Mouse (Mus musculus) megakaryocyte, embryonic 14.5 days (primary cell): ENCODE data around the gene Psma6.

ENCODE experiments used
- FLI1 ChIP-seq: IDR thresholded peaks from 2 replicates; pipeline ENCODE4 v1.6.1; 2012; ENCODE audit warnings: low read length, inconsistent platforms, mixed read lengths
- GATA1 ChIP-seq: IDR thresholded peaks from 3 replicates; pipeline ENCODE4 v1.6.1; 2012; ENCODE audit warnings: mixed read lengths, low read length, inconsistent platforms, borderline replicate concordance

DNA sequence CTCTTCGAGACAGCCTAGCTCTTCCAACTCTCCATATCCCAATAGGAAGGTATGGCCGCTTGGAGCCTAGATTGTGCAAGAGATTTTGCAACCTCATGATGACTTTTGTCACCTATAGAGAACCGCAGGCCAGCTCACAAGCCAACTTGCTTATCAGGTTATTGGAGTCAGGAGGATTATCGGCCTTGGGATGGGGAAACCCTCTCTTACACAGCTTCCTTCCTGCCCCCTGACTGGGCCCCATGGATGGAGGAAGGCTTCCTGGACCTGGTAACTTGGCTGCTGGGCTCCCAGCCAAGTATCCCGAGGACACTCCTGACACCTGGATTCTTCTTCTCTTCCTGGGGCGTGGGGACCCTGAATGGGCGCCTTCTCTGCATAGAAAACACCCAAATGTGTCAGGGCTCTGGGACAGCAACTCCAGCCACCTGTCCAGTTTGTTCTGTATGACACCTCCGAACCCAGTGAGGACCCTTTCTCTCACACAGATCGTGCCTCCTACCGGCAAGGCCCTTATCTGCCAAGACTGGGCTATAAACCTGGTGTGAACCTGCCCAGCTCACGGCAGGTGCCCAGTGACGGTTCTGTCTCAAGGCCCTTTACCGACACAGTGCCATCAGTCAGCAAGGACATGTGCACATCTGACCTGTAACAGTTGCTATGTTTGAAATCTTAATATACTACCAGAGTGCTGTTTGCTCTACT, 53.3 kb downstream of the Psma6 start:
- no peak for TF ChIP-seq GATA1
- no peak for TF ChIP-seq FLI1
